Mouse (Mus musculus) embryonic facial prominence, embryonic 10.5 days (tissue): ENCODE data around the gene Izumo1. TPM values are rescaled to one million over a fixed set of nuclear protein-coding genes. Genes with fewer than 3 reads are reported as not detected.
"Not testable (repeated sequence)": the region's sequence is repeated elsewhere in the genome, so short reads cannot be mapped to it uniquely, and the experiment has no call there.

Experiments
- DNase-seq: peaks from one replicate; pipeline ENCODE4 v3.0.0-alpha.2; 2017; ENCODE audit warnings: low spot score
- H3K27ac ChIP-seq: fragments of 300-500 bp; sonication (generic); replicated peaks from 2 replicates; pipeline ENCODE4 v1.5.1; 2016; ENCODE audit warnings: mild to moderate bottlenecking
- H3K27me3 ChIP-seq: fragments of 300-500 bp; sonication (generic); replicated peaks from 2 replicates; pipeline ENCODE4 v1.6.1; 2016; ENCODE audit warnings: low read depth, mild to moderate bottlenecking; ENCODE audit not compliant: poor library complexity, severe bottlenecking
- H3K36me3 ChIP-seq: fragments of 300-500 bp; sonication (generic); replicated peaks from 2 replicates; pipeline ENCODE4 v1.6.1; 2016; ENCODE audit warnings: mild to moderate bottlenecking, moderate library complexity
- H3K4me1 ChIP-seq: fragments of 300-500 bp; sonication (generic); 2 replicates; pipeline ENCODE4 v1.6.1; 2016
- H3K4me3 ChIP-seq: fragments of 300-500 bp; sonication (generic); 2 replicates; pipeline ENCODE4 v1.5.1; 2016; ENCODE audit warnings: mild to moderate bottlenecking, moderate library complexity
- H3K9me3 ChIP-seq: fragments of 300-500 bp; sonication (generic); 2 replicates; pipeline ENCODE4 v1.6.1; 2016; ENCODE audit warnings: mild to moderate bottlenecking
- WGBS: fragments of 180-500 bp; shearing (Covaris S2); methylation state at CpG from one replicate; pipeline ENCODE4 v1.1.7; 2016; 5-methylcytosine and 5-hydroxymethylcytosine counted together
- polyA plus RNA-seq: library from polyadenylated mRNA; unstranded; fragments of >200 nt; fragmentation: Nextera tagmentation; extraction: Ambion mirVana; gene quantifications from 2 replicates; pipeline ENCODE4 v1.2.1, GENCODE M21; 2016

The Izumo1 gene
- polyA plus RNA-seq, 1 experiment from 2014 or later, result 0.07 TPM

DNA sequence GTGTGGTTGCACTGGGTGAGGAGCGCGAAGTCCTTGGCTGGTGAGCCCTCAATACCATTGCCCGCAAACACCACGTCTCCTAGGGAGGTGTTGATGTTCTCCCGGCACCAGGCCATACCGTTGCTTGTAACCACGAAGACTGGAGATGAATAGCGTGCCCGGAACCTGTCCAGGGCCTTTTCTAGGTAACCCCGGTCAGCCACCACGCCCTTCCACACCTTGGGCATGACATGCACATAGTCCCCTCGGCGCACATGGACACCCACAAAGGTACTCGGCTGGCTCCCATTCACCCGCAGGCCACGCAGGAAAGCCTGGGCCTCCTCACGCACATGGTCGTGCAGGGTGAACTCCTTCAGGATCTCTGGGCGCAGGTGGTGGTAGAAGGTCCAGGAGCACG lies 28.9 kb downstream of the Izumo1 start:
- not testable (repeated sequence) for DNase-seq, H3K4me1 ChIP-seq, H3K9me3 ChIP-seq, H3K27me3 ChIP-seq, H3K27ac ChIP-seq, H3K4me3 ChIP-seq, H3K36me3 ChIP-seq
- 93% methylated on average over 20 of the region's 20 CpGs for WGBS

DNA sequence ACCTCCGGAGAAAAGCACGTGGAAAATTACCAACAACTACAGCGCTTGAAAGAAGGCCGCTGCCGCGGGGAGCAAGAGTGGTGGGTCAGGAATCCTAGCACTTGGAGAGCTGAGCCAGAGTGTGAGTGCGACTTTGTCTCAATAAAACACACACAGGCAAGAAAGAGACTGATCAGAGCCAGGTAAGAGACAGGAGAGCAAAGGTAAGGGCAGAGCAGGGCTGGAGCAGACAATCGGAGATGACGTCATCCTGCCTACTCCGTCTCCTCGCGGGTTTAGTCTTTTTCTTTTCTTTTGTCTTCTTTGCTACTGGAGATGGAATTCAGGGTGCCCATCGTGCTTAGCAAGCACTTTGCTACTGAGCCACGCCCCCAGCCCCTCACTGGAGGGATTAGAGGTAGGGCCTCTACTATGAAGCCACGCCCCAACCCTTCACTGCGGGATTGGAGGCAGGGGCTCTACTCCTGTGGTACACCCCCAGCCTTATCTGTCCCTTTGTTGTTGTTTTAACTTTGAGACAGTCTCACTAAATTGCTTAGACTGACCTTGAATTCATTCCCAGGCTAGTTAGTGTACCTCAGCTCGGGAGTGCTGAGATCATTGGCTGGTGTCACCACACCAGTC lies 32.9 kb downstream of the Izumo1 start:
- DNase-seq, result peak; percentile 45
- H3K4me1 ChIP-seq, result peaks cover 20% of the 10 kb centered on the region
- no peaks in the 10 kb centered on the region for H3K27me3 ChIP-seq
- H3K9me3 ChIP-seq, result peaks cover 5% of the 10 kb centered on the region; the same call in 1 of the 2 replicates
- H3K36me3 ChIP-seq, result no peaks in the 10 kb centered on the region
- peak overlapping the region; percentile 63 for H3K27ac ChIP-seq
- peak overlapping the region; percentile 41 for H3K4me3 ChIP-seq
- 28% methylated on average over 17 of the region's 17 CpGs for WGBS

GRCm38 (mm10) chr7:45660746-45661478 lies 39.3 kb downstream of the Izumo1 start:
- no peak overlapping the region for H3K27ac ChIP-seq
- no peak overlapping the region for H3K4me3 ChIP-seq
- DNase-seq, result no peak
- no peaks in the 10 kb centered on the region for H3K36me3 ChIP-seq
- H3K9me3 ChIP-seq, result peaks cover 5% of the 10 kb centered on the region; the same call in 1 of the 2 replicates
- 86% methylated on average over 11 of the region's 11 CpGs for WGBS
- H3K4me1 ChIP-seq, result peaks cover 35% of the 10 kb centered on the region
- no peaks in the 10 kb centered on the region; the same call in 1 of the 2 replicates for H3K27me3 ChIP-seq

GRCm38 (mm10) chr7:45661702-45662101 lies 40.1 kb downstream of the Izumo1 start:
- H3K9me3 ChIP-seq, H3K27me3 ChIP-seq, H3K36me3 ChIP-seq, H3K27ac ChIP-seq, H3K4me3 ChIP-seq, DNase-seq: not testable (repeated sequence)
- H3K4me1 ChIP-seq, result peaks cover 30% of the 10 kb centered on the region
- WGBS, result 90% methylated on average over 6 of the region's 6 CpGs

- DNase-seq, result peak; percentile 33
- no peaks in the 10 kb centered on the region for H3K36me3 ChIP-seq
- no peaks in the 10 kb centered on the region; the same call in 1 of the 2 replicates for H3K27me3 ChIP-seq
- WGBS, result 51% methylated on average over 13 of the region's 13 CpGs
- H3K4me1 ChIP-seq, result peaks cover 30% of the 10 kb centered on the region
- H3K27ac ChIP-seq, result peak overlapping the region; percentile 31; the same call in 1 of the 2 replicates
- H3K4me3 ChIP-seq, result peak overlapping the region; percentile 3; the same call in 1 of the 2 replicates
- H3K9me3 ChIP-seq, result 0 out of 2 replicates have a peak, but pooled peaks cover 6% of the 10 kb centered on the region
Observed at GRCm38 (mm10) chr7:45665303-45666138, 43.9 kb downstream of the Izumo1 start.

- H3K36me3 ChIP-seq, result no peaks in the 10 kb centered on the region
- 79% methylated on average over 7 of the region's 7 CpGs for WGBS
- H3K9me3 ChIP-seq, result 0 out of 2 replicates have a peak, but pooled peaks cover 6% of the 10 kb centered on the region
- no peak for DNase-seq
- H3K27me3 ChIP-seq, result no peaks in the 10 kb centered on the region; the same call in 1 of the 2 replicates
- H3K4me3 ChIP-seq, result peak within 1 kb of the TSS; percentile 3; the same call in 1 of the 2 replicates
- peaks cover 30% of the 10 kb centered on the region for H3K4me1 ChIP-seq
- H3K27ac ChIP-seq, result peak within 1 kb of the TSS; percentile 31; the same call in 1 of the 2 replicates
Observed at GRCm38 (mm10) chr7:45666161-45666560, 44.5 kb downstream of the Izumo1 start, which contains the start of gene Fut2. Gene Fut2, minus strand, starts transcription at chr7:45666394.

DNA sequence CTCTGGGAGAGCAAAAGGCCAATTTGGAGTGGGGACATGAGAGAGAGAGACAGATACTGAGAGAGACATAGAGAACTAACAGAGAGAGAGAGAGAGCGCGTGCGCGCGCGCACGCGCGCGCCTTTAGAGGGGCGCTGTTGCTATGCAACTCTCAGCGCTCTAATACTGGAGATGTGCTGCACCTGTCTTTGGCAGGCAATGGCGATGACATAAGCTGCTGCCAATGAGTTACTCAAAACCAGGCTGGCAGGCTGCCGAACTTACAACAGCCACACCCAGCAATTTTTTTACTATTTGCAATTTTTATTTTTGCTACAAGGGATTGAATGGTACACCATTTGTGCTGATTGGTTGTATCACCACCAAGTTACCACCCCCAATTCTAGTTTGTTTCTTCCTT lies 46.1 kb downstream of the Izumo1 start:
- H3K9me3 ChIP-seq, result 0 out of 2 replicates have a peak, but pooled peaks cover 6% of the 10 kb centered on the region
- no peak overlapping the region for H3K4me3 ChIP-seq
- no peak for DNase-seq
- H3K27me3 ChIP-seq, result no peaks in the 10 kb centered on the region; the same call in 1 of the 2 replicates
- 68% methylated on average over 14 of the region's 14 CpGs for WGBS
- no peaks in the 10 kb centered on the region for H3K36me3 ChIP-seq
- peaks cover 30% of the 10 kb centered on the region for H3K4me1 ChIP-seq
- no peak overlapping the region for H3K27ac ChIP-seq

GRCm38 (mm10) chr7:45668921-45669320 lies 47.3 kb downstream of the Izumo1 start:
- Histone ChIP-seq H3K27ac (no peak overlapping the region), H3K4me1 (peaks cover 21% of the 10 kb centered on the region), H3K36me3 (no peaks in the 10 kb centered on the region), H3K4me3 (no peak overlapping the region), H3K9me3 (0 out of 2 replicates have a peak, but pooled peaks cover 6% of the 10 kb centered on the region), H3K27me3 (peaks cover 4% of the 10 kb centered on the region; the same call in 1 of the 2 replicates)
- DNase-seq, result no peak
- 95% methylated on average over 9 of the region's 9 CpGs for WGBS

GRCm38 (mm10) chr7:45677627-45678295 lies 56.1 kb downstream of the Izumo1 start:
- Histone ChIP-seq H3K27ac (no peak overlapping the region; the same call in 1 of the 2 replicates), H3K4me3 (no peak overlapping the region), H3K27me3 (0 out of 2 replicates have a peak, but pooled peaks cover 4% of the 10 kb centered on the region), H3K4me1 (peaks cover 6% of the 10 kb centered on the region), H3K9me3 (no peaks in the 10 kb centered on the region), H3K36me3 (no peaks in the 10 kb centered on the region)
- 87% methylated on average over 7 of the region's 7 CpGs for WGBS
- no peak for DNase-seq
